Mouse (Mus musculus) right cerebral cortex, postnatal 36 days (tissue): ENCODE measurements at regions not wholly inside any gene's neighbourhood (a gene's known extent, or its start where the extent isn't known, plus 50 kb on each side); places are given as distances from the start of the nearest gene placed in this dataset.

ENCODE experiments used
- DNase-seq, 2 experiments: peaks; one replicate each; pipeline ENCODE4 v3.0.0; 2022; ENCODE audit warnings: low spot score in 2 of 2, mixed read lengths in 1 of 2

DNA sequence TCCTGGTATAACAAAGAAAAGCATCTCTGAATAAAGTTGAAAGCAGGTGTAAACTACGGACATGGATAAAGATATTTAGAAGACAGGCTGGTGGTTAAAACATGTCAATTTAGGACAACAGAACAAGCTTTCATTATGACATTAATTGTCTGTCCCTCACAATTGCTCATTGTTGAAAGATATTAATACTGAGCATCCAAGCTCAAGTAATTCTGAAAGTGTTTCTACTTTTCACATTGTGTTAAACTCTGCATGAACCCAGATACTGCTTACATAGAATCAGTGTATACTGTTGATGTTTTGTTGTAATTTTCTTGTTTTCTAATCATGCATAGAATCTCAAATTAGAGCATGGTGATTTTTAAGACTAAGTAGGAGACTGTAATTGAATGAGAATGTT is 614.7 kb upstream of the Lingo2 start:
- DNase-seq = no peak

DNA sequence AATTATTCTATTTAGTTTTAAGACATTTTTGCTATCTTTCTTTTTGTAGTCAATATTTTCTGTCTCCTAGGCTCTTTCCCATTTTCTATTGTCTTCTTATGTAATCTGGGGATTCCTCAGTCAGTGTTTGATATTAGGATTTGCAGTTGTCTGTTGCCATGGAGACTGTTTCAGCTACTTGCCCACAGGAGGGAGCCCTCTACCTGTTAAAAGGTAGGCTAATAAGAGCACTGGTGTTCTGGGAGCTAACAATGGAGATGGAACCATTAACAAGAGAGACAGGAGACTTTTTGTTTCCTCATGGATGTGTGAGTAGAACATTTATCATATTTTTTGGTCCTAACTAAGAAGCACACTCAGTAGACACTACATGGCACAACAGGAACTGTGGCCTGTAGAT is 608.7 kb upstream of the Lingo2 start:
- peak in 1 of 2 experiments; percentile 5 for DNase-seq

DNA sequence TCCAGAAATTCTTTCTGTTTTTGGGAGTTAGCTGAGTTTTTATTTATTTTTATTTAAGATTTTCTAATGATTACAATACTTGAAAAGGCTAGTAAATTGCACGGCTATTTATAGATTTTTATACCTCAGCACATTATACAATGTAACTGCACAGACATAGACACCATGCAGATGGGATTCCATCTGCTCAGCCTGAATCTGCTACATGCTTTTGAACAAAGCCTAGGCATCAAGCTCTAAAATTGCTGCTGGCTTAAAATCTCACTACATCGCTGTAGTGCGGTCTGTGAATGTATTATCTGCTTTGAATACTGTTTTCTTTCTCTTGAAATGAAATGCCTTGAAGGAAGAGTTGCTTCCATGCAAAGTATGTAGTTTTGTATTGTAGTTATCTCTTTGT is 594.5 kb upstream of the Lingo2 start:
- peak; percentile 15 to 66 for DNase-seq

DNA sequence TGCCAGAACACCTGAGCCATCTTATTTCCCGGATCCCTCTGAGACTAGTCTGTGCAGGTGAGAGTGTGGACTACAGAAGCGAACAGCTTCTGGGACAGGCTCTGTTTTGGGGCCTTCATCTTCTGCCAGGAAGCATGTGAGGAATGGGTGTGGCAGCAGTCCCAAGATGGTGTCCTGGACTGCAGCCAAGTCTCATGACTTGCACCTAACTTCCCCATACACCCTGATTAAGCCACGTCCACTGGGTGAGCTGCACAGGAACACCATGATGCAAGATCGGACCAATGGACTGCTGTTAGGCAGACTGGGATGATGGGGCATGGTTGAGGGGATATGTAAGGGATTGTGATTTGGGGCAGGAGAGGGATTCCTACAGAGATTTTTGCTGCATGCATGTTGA is 556.2 kb upstream of the Lingo2 start:
- no peak for DNase-seq
